Mouse (Mus musculus): Measurements from ENCODE around the gene Akr1a1.

Akr1a1 gene

DNA sequence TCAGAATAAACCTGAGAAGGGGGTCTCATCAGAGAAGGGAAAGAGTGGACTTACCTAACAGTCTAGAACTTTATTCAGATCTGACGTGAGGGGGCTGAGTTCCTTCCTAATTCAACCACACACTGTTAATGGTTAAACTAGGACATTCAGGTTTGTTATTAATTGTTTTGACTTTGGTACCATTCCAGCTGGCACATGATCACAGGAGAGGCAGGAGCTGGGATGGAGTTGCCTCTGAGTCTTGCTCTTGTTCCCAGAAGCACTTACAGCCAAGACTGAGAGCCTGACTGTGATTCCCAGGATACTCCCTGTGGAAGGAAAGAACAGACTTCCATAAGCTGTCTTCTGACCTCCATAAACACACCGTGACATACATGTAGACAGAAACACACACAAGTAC, 8.0 kb upstream of the Akr1a1 start:
- no peak for DNase-seq (ENCODE audit: low spot score)

DNA sequence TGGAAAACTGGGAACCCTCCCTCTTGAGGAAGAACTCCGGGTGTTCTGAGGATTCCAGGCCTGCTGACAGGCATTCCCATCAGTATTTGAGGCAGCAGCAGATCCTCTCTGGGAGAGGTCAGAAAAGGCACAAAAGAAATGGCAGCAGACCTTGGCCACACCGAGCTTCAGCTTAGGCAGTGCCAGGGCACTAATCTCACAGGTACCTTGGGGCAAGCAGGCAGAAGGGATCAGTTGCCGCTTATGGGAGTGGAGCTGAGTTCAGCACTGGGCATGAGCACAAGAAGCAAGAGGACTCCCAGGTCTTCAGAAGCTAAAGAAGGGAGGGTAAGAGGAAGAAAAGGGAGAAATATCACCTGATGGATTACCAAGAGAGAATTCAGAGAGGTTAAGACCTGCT, 6.5 kb upstream of the Akr1a1 start:
- DNase-seq (ENCODE audit: low spot score): no peak

DNA sequence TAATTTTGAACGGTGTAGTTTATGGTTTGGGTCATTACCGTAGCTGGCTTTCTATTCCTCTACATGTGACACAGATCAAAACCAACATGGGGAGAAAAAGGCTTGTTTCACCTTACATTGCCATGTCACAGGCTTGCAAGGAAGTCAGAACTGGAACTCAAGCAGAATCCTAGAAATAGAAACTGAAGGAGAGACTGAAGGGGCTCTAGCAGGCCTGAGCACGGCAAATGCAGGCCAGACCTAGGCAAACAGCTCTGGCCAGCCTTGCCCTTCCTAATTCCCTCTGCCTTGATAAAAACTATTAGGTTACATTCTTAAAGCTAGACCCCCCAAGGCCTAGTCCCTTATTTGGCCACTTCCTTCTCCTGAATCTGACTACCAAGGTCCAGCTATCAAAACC, 4.2 kb upstream of the Akr1a1 start:
- DNase-seq (ENCODE audit: low spot score): no peak

DNA sequence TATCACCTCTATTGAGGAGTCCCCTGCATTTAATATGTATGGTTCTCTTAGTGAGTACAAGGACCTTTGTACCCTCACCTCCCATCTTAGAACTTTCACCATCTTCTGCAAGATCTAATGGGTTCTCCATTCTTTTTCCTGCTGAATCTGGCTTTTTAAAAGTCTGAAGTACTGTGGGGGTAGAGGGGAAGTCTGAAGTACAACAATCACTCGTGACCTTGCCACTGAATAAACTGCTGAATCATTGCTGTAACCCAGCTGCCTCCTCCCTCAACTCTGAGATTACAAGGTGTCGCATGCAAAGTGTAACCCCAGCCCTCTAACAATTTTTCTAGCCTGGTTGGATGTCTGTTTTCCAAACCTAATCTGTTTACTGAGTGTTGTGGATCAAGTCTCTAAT, 3.6 kb upstream of the Akr1a1 start:
- DNase-seq (ENCODE audit: low spot score): peak; percentile 68

DNA sequence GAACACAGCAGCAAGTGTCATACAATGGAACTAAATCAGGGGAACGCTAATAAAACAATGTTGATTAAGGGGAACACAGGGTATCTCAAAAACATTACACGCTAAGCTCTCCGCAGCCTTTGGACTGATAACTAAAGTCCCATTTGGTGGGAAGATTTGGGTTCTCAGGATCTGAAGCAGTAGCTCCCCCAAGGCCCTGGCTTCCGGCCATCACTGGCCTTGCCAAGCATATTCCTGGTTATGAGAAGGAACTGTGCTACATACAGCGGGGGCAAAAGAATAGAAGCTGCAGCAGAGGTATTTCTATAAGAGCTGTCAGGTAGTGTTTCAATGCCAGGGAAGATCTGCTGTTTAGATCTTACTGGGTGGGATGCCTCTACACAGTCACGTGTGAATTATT, 1.7 kb upstream of the Akr1a1 start:
- DNase-seq (ENCODE audit: low spot score): no peak

DNA sequence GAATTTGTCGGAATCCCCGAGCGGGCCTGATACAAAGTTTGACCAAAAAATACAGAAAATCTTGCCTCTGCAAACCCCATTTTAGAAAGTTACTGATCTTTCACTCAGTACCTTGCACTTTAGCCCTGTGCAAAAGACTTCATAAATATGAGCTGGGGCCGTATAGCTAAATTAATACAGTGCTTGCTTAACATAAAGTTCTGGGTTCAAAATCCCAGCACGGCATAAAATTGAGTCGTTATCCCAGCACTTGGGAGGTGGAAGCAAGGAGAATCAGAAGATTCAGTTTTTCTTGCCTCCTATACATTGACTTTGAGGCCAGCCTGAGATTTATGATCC, 286 bp upstream of the Akr1a1 start:
- DNase-seq (ENCODE audit: low spot score): no peak

DNA sequence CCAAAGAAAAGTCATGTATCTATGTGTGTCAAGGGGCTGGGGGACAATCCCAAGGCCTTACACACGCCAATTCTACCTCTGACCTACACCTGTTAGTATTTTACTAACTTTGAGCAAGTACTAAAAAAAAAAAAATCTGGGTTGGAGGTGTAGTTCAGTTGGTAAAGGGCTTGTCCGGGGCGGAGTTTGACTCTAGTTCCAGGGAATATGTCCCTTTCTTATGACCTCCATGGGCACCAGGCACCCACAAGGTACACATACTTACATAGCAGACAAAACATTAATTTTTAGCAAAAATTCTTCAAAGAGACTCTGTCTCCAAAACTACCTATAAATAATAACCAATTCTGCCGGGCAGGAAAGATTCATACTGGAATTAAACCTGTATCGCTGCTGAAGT, 1.1 kb downstream of the Akr1a1 start:
- no peak for DNase-seq (ENCODE audit: low spot score)

DNA sequence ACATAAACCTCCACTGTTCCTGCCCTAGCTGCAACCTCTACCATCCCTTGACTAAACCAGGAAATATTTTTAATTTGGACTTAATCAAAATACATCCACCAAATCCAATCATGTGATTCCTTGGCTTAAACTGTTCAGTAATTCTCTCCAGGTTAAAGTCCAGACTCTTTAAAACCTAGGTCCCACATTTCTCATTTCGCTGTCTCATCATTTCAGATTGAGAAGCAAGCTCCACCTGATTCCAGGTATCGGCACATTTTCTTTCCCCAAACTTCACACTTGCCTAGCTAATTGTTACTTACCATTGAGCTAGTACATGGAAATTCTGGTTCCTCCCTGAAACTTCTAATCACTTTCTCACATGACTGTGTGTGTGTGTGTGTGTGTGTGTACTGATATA, 2.1 kb downstream of the Akr1a1 start:
- DNase-seq (ENCODE audit: low spot score): no peak

DNA sequence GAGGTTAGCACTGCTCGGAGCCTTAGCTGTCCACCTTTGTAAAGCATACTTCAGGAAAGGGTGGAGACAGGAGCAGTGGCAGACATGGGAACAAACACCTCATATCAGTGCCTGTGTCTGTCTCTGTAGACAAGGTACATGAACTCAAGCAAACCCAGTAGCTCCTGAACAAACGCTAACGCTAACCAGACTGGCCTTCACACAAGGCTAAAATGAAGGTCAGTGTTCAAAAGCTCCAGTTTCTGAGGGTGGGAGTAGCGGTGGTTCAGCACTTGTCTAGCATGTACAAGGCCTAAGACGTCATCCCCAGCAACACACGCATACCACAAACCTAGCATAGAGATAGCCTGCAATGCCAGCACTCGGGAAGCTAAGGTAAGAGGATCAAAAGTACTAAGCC, 5.9 kb downstream of the Akr1a1 start:
- no peak for DNase-seq (ENCODE audit: low spot score)

DNA sequence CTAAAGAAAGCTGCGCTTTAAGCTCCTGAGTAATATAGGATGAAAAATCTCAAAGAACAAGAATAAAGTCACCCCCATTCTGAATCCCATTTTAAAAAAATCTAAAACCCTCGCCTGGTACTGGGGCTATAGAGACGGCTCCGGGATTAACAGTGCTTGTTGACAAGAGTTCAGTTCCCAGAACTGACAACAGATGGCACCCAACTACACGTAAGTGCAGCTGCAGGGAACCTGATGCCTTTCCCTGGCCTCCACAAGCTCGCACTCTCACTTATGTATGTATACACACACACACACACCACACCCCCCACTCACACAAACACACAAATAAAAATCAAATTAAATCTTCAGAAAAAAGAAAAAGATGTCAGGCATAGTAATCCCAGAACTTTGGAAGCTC, 7.2 kb downstream of the Akr1a1 start:
- no peak for DNase-seq (ENCODE audit: low spot score)

DNA sequence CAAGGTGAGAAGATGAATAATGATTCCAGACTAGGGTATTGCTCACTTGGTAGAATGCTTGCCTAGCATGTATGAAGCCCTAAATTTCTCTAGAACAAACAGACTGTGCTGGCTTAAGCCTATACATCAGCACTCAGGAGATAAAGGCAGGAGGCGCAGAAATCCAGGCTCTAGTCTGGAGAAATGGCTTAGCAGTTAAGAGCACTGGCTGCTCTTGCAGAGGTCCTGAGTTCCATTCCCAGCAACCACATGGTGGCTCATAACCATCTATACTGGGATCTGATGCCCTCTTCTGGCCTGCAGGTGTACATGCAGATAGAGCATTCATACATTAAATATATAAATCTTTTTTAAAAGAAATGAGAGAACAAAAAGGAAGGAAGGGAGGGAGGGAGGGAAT, 9.4 kb downstream of the Akr1a1 start:
- no peak for DNase-seq (ENCODE audit: low spot score)

DNA sequence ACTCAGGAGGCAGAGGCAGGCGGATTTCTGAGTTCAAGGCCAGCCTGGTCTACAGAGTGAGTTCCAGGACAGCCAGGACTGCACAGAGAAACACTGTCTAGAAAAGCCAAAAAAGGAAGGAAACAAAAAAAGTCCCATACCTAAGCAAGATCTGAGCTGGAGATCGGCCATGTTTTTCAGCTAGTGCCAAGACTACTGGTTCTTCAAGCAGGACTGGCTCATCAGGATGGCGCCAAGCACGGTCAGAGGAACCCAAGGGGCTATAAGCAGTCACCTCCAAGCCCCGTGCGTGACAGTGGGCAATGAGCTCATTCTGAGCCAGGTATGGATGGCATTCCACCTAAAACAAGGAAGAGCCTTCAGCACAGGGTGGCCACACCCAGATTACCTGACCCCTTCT, 12.7 kb downstream of the Akr1a1 start:
- no peak for DNase-seq (ENCODE audit: low spot score)

DNA sequence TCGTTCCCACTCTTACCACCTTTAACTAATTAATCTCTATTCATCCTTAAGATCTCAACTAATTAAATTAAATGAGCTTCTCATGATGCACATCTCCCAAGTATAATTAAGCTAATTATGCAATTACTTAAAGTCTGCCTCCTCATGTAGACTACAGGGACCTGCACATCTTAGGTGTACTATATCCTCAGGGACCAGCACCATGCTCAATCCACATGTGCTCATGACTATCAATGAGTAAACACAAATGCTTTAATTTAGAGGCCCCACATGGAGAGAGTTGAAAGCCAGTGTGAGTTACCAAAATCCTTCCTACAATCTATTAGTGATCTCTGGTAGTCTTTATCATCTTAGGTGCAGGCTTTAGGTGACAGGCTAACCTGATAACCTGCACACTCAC, 16.3 kb downstream of the Akr1a1 start:
- no peak for DNase-seq (ENCODE audit: low spot score)

DNA sequence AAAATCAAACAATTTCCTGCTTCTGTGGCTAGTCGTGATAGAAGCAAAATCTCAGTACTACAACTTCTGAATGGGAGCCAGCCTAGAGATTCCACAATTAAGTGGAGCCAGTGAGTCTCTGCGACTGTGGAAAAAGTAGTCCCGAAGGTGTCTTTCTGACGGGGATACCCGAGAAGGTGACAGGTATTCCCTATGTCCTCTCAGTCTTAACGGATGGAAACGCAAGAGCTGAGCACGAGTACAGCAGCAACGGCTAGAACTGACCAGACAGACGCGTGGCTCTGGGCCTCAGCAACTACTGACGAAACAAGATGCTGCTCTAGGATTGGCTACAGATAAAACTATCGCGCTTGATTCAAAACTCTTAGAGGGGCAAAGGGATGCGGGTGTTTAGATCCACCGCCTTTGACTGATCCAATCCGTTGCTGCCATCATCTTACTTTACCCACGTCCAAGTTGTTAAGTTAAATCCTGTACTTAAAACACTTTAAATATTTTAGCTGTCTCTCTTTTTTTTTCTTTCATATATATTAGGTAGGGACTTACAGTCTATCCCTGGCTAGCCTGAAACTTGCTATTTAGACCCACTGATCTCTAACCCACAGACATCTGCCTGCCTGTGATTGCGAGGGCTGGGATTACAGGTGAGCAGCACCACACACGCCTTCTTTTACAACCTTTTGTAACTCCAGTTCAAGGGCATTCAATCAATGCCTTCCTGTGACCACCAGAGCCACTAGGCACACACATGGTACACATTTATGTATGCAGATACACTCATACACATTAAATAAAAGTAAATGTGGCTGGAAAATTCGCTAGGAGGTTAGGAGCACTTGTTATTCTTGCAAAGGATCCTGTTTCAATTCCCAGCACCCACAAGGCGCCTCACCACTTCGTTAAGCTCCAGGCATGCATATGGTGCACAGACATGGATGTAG, 23.5 kb downstream of the Akr1a1 start, which contains the start of gene Nasp:
TSS of gene Nasp (minus strand) at position 220 of the 941 bp plus-strand sequence.
- DNase-seq (ENCODE audit: low spot score): peak; percentile 85

DNA sequence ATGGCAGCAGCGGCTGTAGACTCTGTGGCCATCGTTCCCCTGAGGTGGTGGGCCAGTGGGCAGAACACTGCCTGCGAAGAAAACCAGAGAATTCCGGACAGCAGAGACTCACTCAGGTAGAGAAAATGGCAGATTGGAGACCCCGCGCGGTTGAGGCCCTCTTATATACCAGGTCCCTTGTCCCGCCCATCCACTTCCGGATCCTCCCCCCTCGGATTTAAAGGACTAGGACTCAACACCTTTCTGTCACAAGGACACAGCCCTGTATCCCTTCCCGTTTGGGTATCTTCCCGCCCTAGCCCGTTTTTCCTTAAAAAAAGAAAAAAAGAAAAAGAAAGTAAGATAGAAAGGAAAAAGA, 24.1 kb downstream of the Akr1a1 start:
- peak; percentile 94 for DNase-seq (ENCODE audit: low spot score)

DNA sequence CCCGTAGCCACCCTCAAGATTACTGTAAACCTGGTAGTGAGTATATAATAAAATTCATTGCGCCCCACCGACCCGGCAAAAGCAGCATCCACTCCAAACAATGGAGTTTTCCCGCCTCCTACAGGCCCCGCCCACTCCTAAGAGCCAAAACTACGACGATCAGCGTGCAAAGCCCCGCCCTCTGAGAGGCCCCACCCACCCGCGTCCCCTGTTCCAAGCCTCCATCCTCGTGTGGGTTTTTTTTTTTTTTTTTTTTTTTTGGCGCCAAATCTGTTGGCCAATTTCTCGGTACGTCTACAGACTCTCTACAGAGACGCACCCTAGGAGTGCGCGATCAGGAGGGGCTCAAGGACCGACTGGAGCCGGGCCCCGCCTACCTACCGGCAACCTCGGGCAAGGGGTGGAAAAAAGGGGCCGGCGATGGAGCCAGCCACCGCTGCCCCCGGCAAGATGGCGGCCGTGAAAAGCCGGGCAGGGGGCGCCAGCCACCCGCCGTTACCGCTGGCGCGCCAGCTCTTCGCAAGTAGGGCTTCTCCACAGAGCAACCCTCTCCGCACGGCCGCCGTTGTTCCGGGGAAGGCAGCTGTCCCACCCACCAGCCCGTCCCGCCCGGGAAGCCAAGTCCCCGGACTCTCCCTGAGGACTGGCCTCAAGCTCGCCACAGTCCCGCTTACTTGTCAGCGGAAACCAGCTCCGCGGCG, 24.7 kb downstream of the Akr1a1 start:
- DNase-seq (ENCODE audit: low spot score): peak; percentile 92

DNA sequence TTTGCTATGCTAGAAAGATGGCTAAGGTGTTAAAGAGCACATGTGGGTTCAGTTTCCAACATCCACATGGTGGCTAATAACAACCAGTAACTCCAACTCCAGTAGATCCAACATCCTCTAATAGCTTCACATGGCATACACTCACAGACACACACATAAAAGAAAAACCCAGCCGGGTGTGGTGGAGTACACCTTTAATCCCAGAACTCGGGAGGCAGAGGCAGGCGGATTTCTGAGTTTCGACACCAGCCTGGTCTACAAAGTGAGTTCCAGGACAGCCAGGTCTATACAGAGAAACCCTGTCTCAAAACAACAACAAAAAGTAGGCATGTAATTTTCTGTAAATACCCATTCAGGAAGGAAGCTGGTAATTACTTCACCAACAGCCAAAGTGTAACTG, 26.6 kb downstream of the Akr1a1 start:
- no peak for DNase-seq (ENCODE audit: low spot score)

DNA sequence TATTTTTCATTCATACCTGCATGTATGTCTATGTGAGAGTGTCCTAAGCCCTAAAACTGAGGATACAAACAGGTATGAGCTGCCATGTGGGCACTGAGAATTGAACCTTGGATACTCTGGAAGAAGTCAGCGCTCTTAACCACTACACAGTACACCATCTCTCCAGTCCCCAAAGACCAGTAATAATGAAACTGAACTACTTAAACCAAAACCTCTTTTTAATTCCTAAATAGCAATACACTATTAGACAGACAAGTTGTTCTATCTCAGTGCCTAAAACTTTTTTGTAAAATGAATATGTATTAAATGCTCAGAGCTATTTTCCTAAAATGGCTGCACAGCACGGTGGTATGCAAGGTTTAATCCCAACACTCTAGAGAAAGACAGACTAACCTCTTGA, 36.2 kb downstream of the Akr1a1 start:
- DNase-seq (ENCODE audit: low spot score): no peak

DNA sequence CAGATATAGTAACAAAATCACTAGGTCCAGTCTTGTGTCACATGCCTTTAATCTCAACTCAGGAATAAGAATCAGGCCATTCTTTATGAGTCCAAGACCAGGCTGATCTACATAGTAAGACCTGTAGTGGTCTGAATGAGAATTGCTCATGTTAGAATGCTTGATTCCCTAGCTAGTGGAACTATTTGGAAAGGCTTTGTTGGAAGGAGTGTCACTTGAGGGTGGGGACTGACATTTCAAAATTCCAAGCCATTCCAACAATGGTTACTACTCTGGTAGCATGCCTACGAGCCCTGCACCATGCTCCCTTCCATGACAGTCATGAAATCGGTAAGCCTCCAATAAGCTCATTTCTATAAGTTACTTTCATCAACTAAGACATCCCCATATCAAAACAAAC, 38.9 kb downstream of the Akr1a1 start:
- DNase-seq (ENCODE audit: low spot score): no peak

DNA sequence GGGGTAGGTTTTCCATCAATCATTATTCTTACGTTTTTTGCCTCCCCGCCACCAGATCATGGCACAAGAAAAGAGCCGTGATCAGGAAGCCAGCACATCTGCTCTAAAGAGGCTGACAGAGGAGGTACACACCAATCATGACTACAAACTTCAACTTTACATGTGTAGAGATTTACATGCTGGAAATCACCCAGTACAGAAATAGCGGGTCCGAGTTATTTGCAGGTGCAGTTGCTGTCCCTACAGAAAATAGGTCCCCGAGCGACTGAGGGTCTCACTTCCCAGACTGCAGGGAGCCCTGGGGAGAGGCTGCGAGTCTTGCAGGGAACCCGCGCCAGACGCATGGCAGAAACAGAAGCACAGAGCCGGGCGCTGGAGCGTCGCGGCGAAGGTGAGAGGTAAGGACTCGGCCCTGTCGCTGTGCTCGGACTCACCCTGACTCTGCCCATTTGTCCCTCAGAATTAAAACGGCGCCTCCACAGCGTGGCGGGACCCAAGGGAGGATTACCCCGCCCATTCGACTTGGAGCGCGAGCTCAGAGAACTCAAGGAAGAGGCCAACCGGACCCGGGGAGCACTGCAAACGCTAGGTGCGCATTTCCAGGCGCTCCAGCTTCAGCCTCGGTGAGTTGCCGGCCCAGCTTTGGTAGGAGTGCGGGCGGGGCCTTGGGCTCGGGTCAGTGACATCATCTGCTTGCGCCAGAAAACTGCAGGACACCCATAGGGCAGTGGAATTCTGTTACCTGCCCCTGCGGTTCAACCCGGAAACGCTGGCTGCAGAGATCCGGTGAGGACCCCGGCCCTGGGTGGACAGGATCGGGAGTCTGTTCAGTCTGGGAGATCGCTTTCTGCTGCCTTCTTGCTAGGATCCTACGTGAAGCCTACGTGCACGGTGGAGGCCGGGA, 54.2 kb downstream of the Akr1a1 start:
- DNase-seq (ENCODE audit: low spot score): peak; percentile 94

DNA sequence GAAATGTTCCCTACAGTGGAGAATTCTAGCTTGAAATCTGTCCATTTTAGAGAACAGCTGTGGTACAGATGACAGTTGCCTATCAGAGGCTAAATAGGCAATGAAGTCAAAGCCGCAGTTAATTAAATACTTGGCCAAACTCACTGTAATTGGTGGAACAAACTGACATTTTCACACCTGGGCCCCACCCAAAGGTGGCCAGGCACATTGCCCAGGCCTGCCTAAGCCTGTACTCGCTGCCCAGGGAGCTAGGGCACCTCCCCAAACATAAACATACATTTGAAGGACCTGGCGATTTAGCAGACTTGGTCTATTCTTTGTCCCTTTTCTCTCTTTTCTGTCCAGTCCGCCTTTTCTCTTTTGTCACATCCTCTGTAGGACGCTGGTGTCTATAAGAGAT, 55.1 kb downstream of the Akr1a1 start, which contains the start of gene Ccdc17:
TSS of gene Ccdc17 (plus strand) at position 276 of the 400 bp plus-strand sequence.
- DNase-seq (ENCODE audit: low spot score): peak; percentile 6

DNA sequence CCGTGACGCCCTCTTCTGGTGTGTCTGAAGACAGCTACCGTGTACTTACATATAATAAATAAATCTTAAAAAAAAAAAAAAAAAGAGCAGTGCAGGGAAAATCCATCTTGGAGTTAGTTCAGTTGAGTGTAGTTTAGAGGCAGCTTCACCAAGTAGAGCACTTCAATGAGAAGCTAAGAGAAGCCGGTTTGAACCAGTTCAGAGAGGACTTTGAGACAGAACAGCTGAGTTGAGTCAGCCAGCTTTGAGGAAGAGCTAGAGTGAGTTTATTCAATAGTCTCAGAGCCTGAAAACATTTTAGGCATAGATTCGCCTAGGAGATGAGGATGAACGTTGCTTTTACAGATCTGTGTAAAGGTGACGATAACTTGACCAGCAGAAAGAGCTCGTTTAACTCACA, 55.7 kb downstream of the Akr1a1 start:
- peak; percentile 12 for DNase-seq (ENCODE audit: low spot score)

All from yolk sac, embryonic 10.5 days (tissue).